Mouse (Mus musculus) hindbrain, postnatal 0 days (tissue): Measurements from ENCODE around the gene Piwil1. TPM values are rescaled to one million over a fixed set of nuclear protein-coding genes. Genes with fewer than 3 reads are reported as not detected.

Experiments used
- ATAC-seq: fragments of 200-750 bp; cut with Nextera tagmentation; 2 replicates; pipeline ENCODE4 v1.8.0; 2017; ENCODE audit warnings: mild to moderate bottlenecking, moderate TSS enrichment, moderate library complexity
- DNase-seq: peaks from one replicate; pipeline ENCODE4 v3.0.0-alpha.2; 2015; ENCODE audit warnings: low spot score
- H3K27ac ChIP-seq: fragments of 300-500 bp; sonication (generic); 2 replicates; pipeline ENCODE4 v1.5.1; 2014; ENCODE audit warnings: mild to moderate bottlenecking
- H3K27me3 ChIP-seq: fragments of 300-500 bp; sonication (generic); 2 replicates; pipeline ENCODE4 v1.6.1; 2014; ENCODE audit warnings: low read length, mixed read lengths; ENCODE audit not compliant: insufficient read depth
- H3K36me3 ChIP-seq: fragments of 300-500 bp; sonication (generic); 2 replicates; pipeline ENCODE4 v1.6.1; 2014; ENCODE audit warnings: low read length, mixed read lengths; ENCODE audit not compliant: insufficient read depth
- H3K4me1 ChIP-seq: fragments of 300-500 bp; sonication (generic); 2 replicates; pipeline ENCODE4 v1.6.1; 2014; ENCODE audit warnings: antibody characterized with exemption, low read length, mixed read lengths; ENCODE audit not compliant: insufficient read depth
- H3K4me2 ChIP-seq: fragments of 300-500 bp; sonication (generic); 2 replicates; pipeline ENCODE4 v1.6.1; 2014; ENCODE audit warnings: low read depth, mild to moderate bottlenecking, low read length, moderate library complexity, mixed read lengths
- H3K4me3 ChIP-seq: fragments of 300-500 bp; sonication (generic); 2 replicates; pipeline ENCODE4 v1.5.1; 2014; ENCODE audit warnings: low read length
- H3K9ac ChIP-seq: fragments of 300-500 bp; sonication (generic); replicated peaks from 2 replicates; pipeline ENCODE4 v1.6.1; 2014; ENCODE audit warnings: mild to moderate bottlenecking, low read length, moderate library complexity, mixed read lengths
- H3K9me3 ChIP-seq: fragments of 300-500 bp; sonication (generic); 2 replicates; pipeline ENCODE4 v1.6.1; 2016; ENCODE audit warnings: low read length, mixed read lengths
- CTCF ChIP-seq: IDR thresholded peaks from 2 replicates; pipeline ENCODE4 v1.5.1; 2016; ENCODE audit warnings: antibody characterized with exemption, control low read depth, low read depth
- WGBS: fragments of 180-500 bp; shearing (Covaris S2); extraction: QIAGEN DNeasy Blood & Tissue Kit; methylation state at CpG from one replicate; pipeline ENCODE4 v1.1.7; 2014; 5-methylcytosine and 5-hydroxymethylcytosine counted together
- polyA plus RNA-seq: library from polyadenylated mRNA; unstranded; fragments of >200 nt; fragmentation: Nextera tagmentation; extraction: Ambion mirVana; gene quantifications from 2 replicates; pipeline ENCODE4 v1.2.1, GENCODE M21; 2015
- total RNA-seq: library from RNA; depleted of rRNA; stranded (reverse); fragments of >200 nt; gene quantifications from 2 replicates; pipeline ENCODE4 v1.2.3, GENCODE M21; 2014

The Piwil1 gene
- total and polyA plus RNA-seq, 2 experiments from 2014 or later, result 0.10 to 0.40 TPM

- Histone ChIP-seq H3K4me2 (no peak overlapping the region), H3K36me3 (no peaks in the 10 kb centered on the region), H3K9ac (no peak overlapping the region), H3K4me3 (no peak overlapping the region), H3K9me3 (no peaks in the 10 kb centered on the region), H3K27me3 (no peaks in the 10 kb centered on the region), H3K27ac (no peak overlapping the region), H3K4me1 (no peaks in the 10 kb centered on the region)
- WGBS, result 31% methylated on average over 5 of the region's 5 CpGs
- peak; percentile 90 for TF ChIP-seq CTCF
- DNase-seq (peak; percentile 69), ATAC-seq (0 out of 2 replicates have a peak, but pooled peaks have one; percentile 40)
These were observed 28.3 kb downstream of the Piwil1 start for GRCm38 (mm10) chr5:128730634-128731033.

DNA sequence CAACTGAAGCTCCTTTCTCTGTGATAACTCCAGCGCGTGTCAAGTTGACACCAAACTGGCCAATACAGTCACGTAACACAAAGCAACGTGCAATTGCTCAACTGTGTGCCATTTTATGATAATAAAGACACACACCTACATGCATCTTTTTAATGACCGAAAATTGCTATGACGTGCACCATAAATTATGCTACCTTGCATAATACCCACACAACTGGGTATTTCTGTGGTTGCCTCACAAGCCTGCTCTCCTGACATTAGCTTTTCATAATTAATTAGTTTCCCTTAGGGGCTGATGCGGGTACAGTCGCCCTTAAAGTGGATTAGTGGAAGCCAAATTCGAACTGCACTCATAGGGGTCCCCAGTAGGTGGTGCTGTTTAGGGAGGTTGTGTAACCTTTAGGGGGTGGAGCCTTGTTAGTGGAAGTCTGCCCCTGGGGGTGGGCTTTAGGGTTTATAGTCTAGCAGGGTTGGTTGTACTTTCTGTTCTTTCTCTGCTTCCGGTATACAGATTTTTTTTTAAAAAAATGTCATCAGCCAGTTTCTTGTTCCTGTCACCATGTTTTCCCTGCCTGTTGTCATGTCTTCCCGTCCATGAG is 30.2 kb downstream of the Piwil1 start:
- DNase-seq (peak; percentile 29), ATAC-seq (no peak)
- Histone ChIP-seq H3K4me1 (no peaks in the 10 kb centered on the region), H3K9ac (no peak overlapping the region), H3K4me3 (no peak overlapping the region), H3K27ac (no peak overlapping the region), H3K36me3 (no peaks in the 10 kb centered on the region), H3K9me3 (no peaks in the 10 kb centered on the region), H3K4me2 (no peak overlapping the region), H3K27me3 (no peaks in the 10 kb centered on the region)
- WGBS, result 79% methylated on average over 11 of the region's 11 CpGs
- TF ChIP-seq CTCF, result peak; percentile 59

DNA sequence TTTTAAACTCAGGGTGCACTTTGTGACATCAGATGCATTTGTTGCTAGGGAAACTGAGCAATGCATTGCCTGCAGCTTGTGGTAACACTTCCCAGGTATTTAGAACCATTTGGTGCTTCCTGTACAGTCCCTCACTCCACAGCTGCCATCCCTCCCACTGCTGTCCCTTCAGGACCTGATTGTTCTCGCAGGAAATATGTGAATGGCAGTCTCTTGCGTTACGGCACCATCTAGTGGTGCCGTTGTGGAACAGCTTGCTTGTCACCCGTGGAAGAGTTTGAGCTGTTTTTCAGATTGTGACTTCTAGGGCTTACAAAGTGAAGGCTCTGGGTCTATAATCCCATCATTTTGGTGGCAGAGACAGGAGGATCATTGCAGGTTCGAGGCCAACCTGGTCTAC is 31.6 kb downstream of the Piwil1 start:
- Histone ChIP-seq H3K4me1 (no peaks in the 10 kb centered on the region), H3K9me3 (no peaks in the 10 kb centered on the region), H3K36me3 (no peaks in the 10 kb centered on the region), H3K4me3 (no peak overlapping the region), H3K9ac (no peak overlapping the region), H3K27me3 (no peaks in the 10 kb centered on the region), H3K27ac (no peak overlapping the region), H3K4me2 (no peak overlapping the region)
- 3% methylated on average over 6 of the region's 6 CpGs for whole genome bisulfite sequencing
- no peak for ATAC-seq
- DNase-seq, result peak; percentile 87
- peak; percentile 95 for TF ChIP-seq CTCF

DNA sequence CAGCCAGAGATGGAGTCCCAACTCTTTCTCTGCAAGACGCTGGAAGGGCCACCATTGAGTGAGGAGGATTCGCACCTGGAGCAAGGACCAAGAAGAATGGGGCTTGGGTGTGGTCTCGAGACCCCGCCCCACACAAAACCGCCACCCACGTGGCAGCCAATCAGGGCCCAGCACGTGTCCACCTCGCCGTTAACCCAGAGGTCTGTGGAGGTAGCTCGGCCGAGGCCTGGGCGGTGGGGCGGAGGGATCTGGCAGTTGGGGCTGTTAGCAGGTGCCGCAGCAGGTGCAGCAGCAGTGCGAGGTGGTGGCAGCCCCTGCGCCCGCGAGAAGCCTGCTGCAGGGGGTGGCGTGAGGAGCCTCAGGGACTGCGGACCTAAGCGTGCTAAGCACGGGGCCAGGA is 33.6 kb downstream of the Piwil1 start:
- Histone ChIP-seq H3K36me3 (no peaks in the 10 kb centered on the region), H3K9ac (no peak overlapping the region), H3K9me3 (no peaks in the 10 kb centered on the region), H3K4me2 (no peak overlapping the region), H3K27me3 (no peaks in the 10 kb centered on the region), H3K27ac (no peak overlapping the region), H3K4me1 (no peaks in the 10 kb centered on the region), H3K4me3 (no peak overlapping the region)
- ATAC-seq, result no peak
- no peak for DNase-seq
- TF ChIP-seq CTCF, result no peak
- 82% methylated on average over 22 of the region's 22 CpGs for WGBS

DNA sequence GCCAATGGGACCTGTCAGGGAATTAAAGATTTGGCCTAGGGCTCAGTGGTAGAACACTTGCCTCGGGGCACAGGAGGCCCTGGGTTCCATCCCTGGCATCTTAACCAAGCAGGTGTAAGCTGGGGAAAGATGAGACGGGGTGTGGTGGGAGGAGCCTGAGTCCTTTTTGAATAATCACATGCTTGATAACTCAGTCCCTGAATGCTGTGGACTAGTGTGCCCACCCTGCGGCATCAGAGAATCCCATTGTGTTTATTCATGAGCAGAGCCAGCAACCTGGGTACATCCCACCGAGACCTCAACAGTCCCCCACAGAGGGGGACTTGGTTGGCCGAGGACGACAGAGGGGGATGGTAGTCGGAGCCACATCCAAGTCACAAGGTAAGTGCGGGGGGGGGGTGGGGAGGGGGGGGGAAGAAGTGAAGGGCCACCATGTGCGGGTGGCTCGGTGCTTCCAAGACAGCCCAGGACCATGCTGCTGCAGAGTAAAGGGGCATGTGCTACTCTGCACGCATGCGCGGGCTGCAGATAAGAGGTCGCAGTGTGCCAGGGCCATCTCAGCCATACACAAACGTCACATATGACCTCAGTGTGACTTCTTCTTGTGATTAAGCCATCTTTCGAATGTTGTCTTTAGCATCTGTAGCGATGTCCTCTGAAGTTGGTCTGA is 37.0 kb downstream of the Piwil1 start:
- WGBS, result 18% methylated on average over 16 of the region's 17 CpGs
- ATAC-seq (peak; percentile 73), DNase-seq (peak; percentile 60)
- H3K9me3 ChIP-seq, result no peaks in the 10 kb centered on the region
- no peak overlapping the region for H3K9ac ChIP-seq
- no peak for TF ChIP-seq CTCF
- H3K27me3 ChIP-seq, result no peaks in the 10 kb centered on the region
- H3K4me2 ChIP-seq, result peak overlapping the region; percentile 27; the same call in 1 of the 2 replicates
- H3K4me1 ChIP-seq, result no peaks in the 10 kb centered on the region
- no peak overlapping the region for H3K4me3 ChIP-seq
- H3K36me3 ChIP-seq, result no peaks in the 10 kb centered on the region
- H3K27ac ChIP-seq, result no peak overlapping the region

DNA sequence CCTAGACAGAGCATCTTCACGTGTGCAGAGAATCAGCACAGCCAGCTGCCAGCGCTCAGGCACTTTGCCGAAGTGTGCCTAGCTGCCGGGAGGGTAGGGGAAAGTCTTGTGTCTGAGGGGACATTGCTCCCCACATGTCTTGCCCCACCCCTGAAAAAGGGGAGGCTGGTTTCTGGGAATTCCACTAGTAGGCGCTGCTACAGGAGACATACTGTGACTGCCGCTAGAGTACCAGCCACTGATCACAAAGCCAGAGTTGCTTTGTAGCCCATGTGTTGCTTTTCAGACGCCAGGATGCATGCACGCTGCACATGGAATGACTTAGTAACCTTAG is 37.5 kb downstream of the Piwil1 start:
- Histone ChIP-seq H3K36me3 (no peaks in the 10 kb centered on the region), H3K9ac (no peak overlapping the region), H3K27me3 (no peaks in the 10 kb centered on the region), H3K27ac (no peak overlapping the region), H3K9me3 (no peaks in the 10 kb centered on the region), H3K4me2 (peak overlapping the region; percentile 27; the same call in 1 of the 2 replicates), H3K4me1 (no peaks in the 10 kb centered on the region), H3K4me3 (no peak overlapping the region)
- WGBS, result 18% methylated on average over 8 of the region's 8 CpGs
- peak; percentile 49 for DNase-seq
- peak; percentile 76 for TF ChIP-seq CTCF
- peak; percentile 50 for ATAC-seq

- H3K36me3 ChIP-seq, result no peaks in the 10 kb centered on the region
- peak; percentile 36 for DNase-seq
These were observed 42.0 kb downstream of the Piwil1 start for GRCm38 (mm10) chr5:128744351-128744750.

More at GRCm38 (mm10) chr5:128744351-128744750, 42.0 kb downstream of the Piwil1 start:
- H3K4me1 ChIP-seq, result no peaks in the 10 kb centered on the region
- ATAC-seq, result peak; percentile 22; the same call in 1 of the 2 replicates
- no peaks in the 10 kb centered on the region for H3K9me3 ChIP-seq
- H3K27ac ChIP-seq, result no peak overlapping the region
- no peak overlapping the region for H3K4me3 ChIP-seq
- no peaks in the 10 kb centered on the region for H3K27me3 ChIP-seq
- no peak overlapping the region for H3K4me2 ChIP-seq
- H3K9ac ChIP-seq, result no peak overlapping the region
- TF ChIP-seq CTCF, result peak; percentile 49
- WGBS, result 86% methylated on average over 6 of the region's 6 CpGs
